Mouse (Mus musculus): ENCODE measurements around the gene Usf2. TPM values are rescaled to one million over a fixed set of nuclear protein-coding genes. Genes with fewer than 3 reads are reported as not detected.
A peak's percentile ranks its signal among the peaks of the same experiment; 100 is the strongest.

Usf2 gene
- polyA plus RNA-seq, 1 experiment from 2014 or later = 31.9 TPM

GRCm38 (mm10) chr7:30972426-30973250, 16.0 kb upstream of the Usf2 start:
- H3K9ac ChIP-seq (replicated peaks) = peak overlapping the region; percentile 60
- WGBS = 4% methylated on average over 41 of the region's 41 CpGs
- H3K36me3 ChIP-seq = peaks cover 6% of the 10 kb centered on the region; the same call in 1 of the 2 replicates
- peaks cover 24% of the 10 kb centered on the region for H3K27me3 ChIP-seq
- H3K27ac ChIP-seq = no peak overlapping the region
- H3K4me1 ChIP-seq (replicated peaks) = peaks cover 6% of the 10 kb centered on the region; the same call in 1 of the 2 replicates
- H3K9me3 ChIP-seq = no peaks in the 10 kb centered on the region
- ATAC-seq (ENCODE audit: insufficient number of reproducible peaks, insufficient read depth, low FRiP score, low TSS enrichment, low read depth) = no peak
- H3K4me3 ChIP-seq (replicated peaks) = peak overlapping the region; percentile 51
- H3K4me2 ChIP-seq = peak overlapping the region; percentile 67

GRCm38 (mm10) chr7:30971901-30972300, 15.3 kb upstream of the Usf2 start:
- peaks cover 6% of the 10 kb centered on the region; the same call in 1 of the 2 replicates for H3K4me1 ChIP-seq (replicated peaks)
- peak overlapping the region; percentile 67 for H3K4me2 ChIP-seq
- no peak overlapping the region for H3K27ac ChIP-seq
- no peak overlapping the region; the same call in 1 of the 2 replicates for H3K9ac ChIP-seq (replicated peaks)
- 87% methylated on average over 15 of the region's 15 CpGs for WGBS
- H3K4me3 ChIP-seq (replicated peaks) = peak overlapping the region; percentile 51
- peaks cover 6% of the 10 kb centered on the region; the same call in 1 of the 2 replicates for H3K36me3 ChIP-seq
- no peaks in the 10 kb centered on the region for H3K9me3 ChIP-seq
- no peak for ATAC-seq (ENCODE audit: insufficient number of reproducible peaks, insufficient read depth, low FRiP score, low TSS enrichment, low read depth)
- peaks cover 24% of the 10 kb centered on the region for H3K27me3 ChIP-seq

- H3K4me1 ChIP-seq (replicated peaks) = peaks cover 6% of the 10 kb centered on the region; the same call in 1 of the 2 replicates
- H3K27ac ChIP-seq = no peak overlapping the region
- no peak for ATAC-seq (ENCODE audit: insufficient number of reproducible peaks, insufficient read depth, low FRiP score, low TSS enrichment, low read depth)
- peaks cover 24% of the 10 kb centered on the region for H3K27me3 ChIP-seq
- H3K4me2 ChIP-seq = no peak overlapping the region
- no peak overlapping the region for H3K9ac ChIP-seq (replicated peaks)
- no peaks in the 10 kb centered on the region for H3K9me3 ChIP-seq
- H3K36me3 ChIP-seq = peaks cover 6% of the 10 kb centered on the region; the same call in 1 of the 2 replicates
- WGBS = 70% methylated on average over 4 of the region's 4 CpGs
- H3K4me3 ChIP-seq (replicated peaks) = no peak overlapping the region
Observed at GRCm38 (mm10) chr7:30969174-30969573, 12.6 kb upstream of the Usf2 start.

- H3K9me3 ChIP-seq = no peaks in the 10 kb centered on the region
- ATAC-seq (ENCODE audit: insufficient number of reproducible peaks, insufficient read depth, low FRiP score, low TSS enrichment, low read depth) = no peak
- 93% methylated on average over 8 of the region's 8 CpGs for WGBS
- no peak overlapping the region for H3K27ac ChIP-seq
- H3K4me2 ChIP-seq = no peak overlapping the region
- H3K9ac ChIP-seq (replicated peaks) = no peak overlapping the region
- peaks cover 6% of the 10 kb centered on the region; the same call in 1 of the 2 replicates for H3K36me3 ChIP-seq
- peaks cover 22% of the 10 kb centered on the region for H3K27me3 ChIP-seq
- H3K4me3 ChIP-seq (replicated peaks) = no peak overlapping the region
- H3K4me1 ChIP-seq (replicated peaks) = peaks cover 4% of the 10 kb centered on the region; the same call in 1 of the 2 replicates
Observed at GRCm38 (mm10) chr7:30968611-30969010, 12.0 kb upstream of the Usf2 start.

- H3K4me1 ChIP-seq (replicated peaks) = no peaks in the 10 kb centered on the region
- WGBS = 63% methylated on average over 3 of the region's 3 CpGs
- ATAC-seq (ENCODE audit: insufficient number of reproducible peaks, insufficient read depth, low FRiP score, low TSS enrichment, low read depth) = no peak
- no peak overlapping the region for H3K27ac ChIP-seq
- no peaks in the 10 kb centered on the region for H3K9me3 ChIP-seq
- no peak overlapping the region for H3K4me3 ChIP-seq (replicated peaks)
- no peak overlapping the region for H3K4me2 ChIP-seq
- no peak overlapping the region for H3K9ac ChIP-seq (replicated peaks)
- peaks cover 3% of the 10 kb centered on the region; the same call in 1 of the 2 replicates for H3K27me3 ChIP-seq
- H3K36me3 ChIP-seq = peaks cover 6% of the 10 kb centered on the region; the same call in 1 of the 2 replicates
Observed at GRCm38 (mm10) chr7:30966657-30967056, 10.1 kb upstream of the Usf2 start.

- H3K9ac ChIP-seq (replicated peaks) = no peak overlapping the region
- WGBS = 88% methylated on average over 14 of the region's 14 CpGs
- H3K27me3 ChIP-seq = no peaks in the 10 kb centered on the region
- H3K4me2 ChIP-seq = no peak overlapping the region
- H3K36me3 ChIP-seq = peaks cover 9% of the 10 kb centered on the region; the same call in 1 of the 2 replicates
- H3K27ac ChIP-seq = no peak overlapping the region
- no peak for ATAC-seq (ENCODE audit: insufficient number of reproducible peaks, insufficient read depth, low FRiP score, low TSS enrichment, low read depth)
- H3K4me1 ChIP-seq (replicated peaks) = no peaks in the 10 kb centered on the region
- H3K4me3 ChIP-seq (replicated peaks) = no peak overlapping the region
- no peaks in the 10 kb centered on the region for H3K9me3 ChIP-seq
Observed at GRCm38 (mm10) chr7:30965677-30966076, 9.1 kb upstream of the Usf2 start.

- Histone ChIP-seq H3K9me3 (no peaks in the 10 kb centered on the region), H3K4me2 (no peak overlapping the region), H3K27me3 (no peaks in the 10 kb centered on the region), H3K27ac (no peak overlapping the region), H3K4me1 (replicated peaks) (no peaks in the 10 kb centered on the region), H3K36me3 (peaks cover 12% of the 10 kb centered on the region; the same call in 1 of the 2 replicates), H3K4me3 (replicated peaks) (no peak overlapping the region), H3K9ac (replicated peaks) (no peak overlapping the region)
- WGBS = 88% methylated on average over 7 of the region's 7 CpGs
- ATAC-seq (ENCODE audit: insufficient number of reproducible peaks, insufficient read depth, low FRiP score, low TSS enrichment, low read depth) = no peak
Observed at GRCm38 (mm10) chr7:30964366-30964765, 7.8 kb upstream of the Usf2 start.

GRCm38 (mm10) chr7:30962862-30963261, 6.3 kb upstream of the Usf2 start:
- no peaks in the 10 kb centered on the region for H3K27me3 ChIP-seq
- ATAC-seq (ENCODE audit: insufficient number of reproducible peaks, insufficient read depth, low FRiP score, low TSS enrichment, low read depth) = no peak
- no peak overlapping the region for H3K9ac ChIP-seq (replicated peaks)
- H3K27ac ChIP-seq = no peak overlapping the region
- no peak overlapping the region for H3K4me2 ChIP-seq
- peaks cover 6% of the 10 kb centered on the region for H3K4me1 ChIP-seq (replicated peaks)
- WGBS = 91% methylated on average over 5 of the region's 5 CpGs
- peaks cover 20% of the 10 kb centered on the region for H3K36me3 ChIP-seq
- no peak overlapping the region for H3K4me3 ChIP-seq (replicated peaks)
- no peaks in the 10 kb centered on the region for H3K9me3 ChIP-seq

- H3K27me3 ChIP-seq = no peaks in the 10 kb centered on the region
- no peak overlapping the region for H3K4me3 ChIP-seq (replicated peaks)
- 89% methylated on average over 6 of the region's 6 CpGs for WGBS
- H3K9me3 ChIP-seq = no peaks in the 10 kb centered on the region
- no peak for ATAC-seq (ENCODE audit: insufficient number of reproducible peaks, insufficient read depth, low FRiP score, low TSS enrichment, low read depth)
- H3K4me2 ChIP-seq = no peak overlapping the region
- H3K9ac ChIP-seq (replicated peaks) = no peak overlapping the region
- peaks cover 24% of the 10 kb centered on the region for H3K36me3 ChIP-seq
- H3K27ac ChIP-seq = no peak overlapping the region
- H3K4me1 ChIP-seq (replicated peaks) = peaks cover 14% of the 10 kb centered on the region
Observed at GRCm38 (mm10) chr7:30959786-30960349, 3.3 kb upstream of the Usf2 start.

- H3K9ac ChIP-seq (replicated peaks) = no peak overlapping the region
- H3K27ac ChIP-seq = no peak overlapping the region
- no peaks in the 10 kb centered on the region for H3K27me3 ChIP-seq
- peaks cover 33% of the 10 kb centered on the region for H3K36me3 ChIP-seq
- H3K9me3 ChIP-seq = no peaks in the 10 kb centered on the region
- H3K4me3 ChIP-seq (replicated peaks) = no peak overlapping the region
- WGBS = 94% methylated on average over 9 of the region's 9 CpGs
- H3K4me1 ChIP-seq (replicated peaks) = peaks cover 16% of the 10 kb centered on the region
- no peak for ATAC-seq (ENCODE audit: insufficient number of reproducible peaks, insufficient read depth, low FRiP score, low TSS enrichment, low read depth)
- H3K4me2 ChIP-seq = no peak overlapping the region; the same call in 1 of the 2 replicates
Observed at GRCm38 (mm10) chr7:30958866-30959487, 2.4 kb upstream of the Usf2 start.

All from limb, embryonic 12.5 days (tissue).